Mouse (Mus musculus) adrenal gland, postnatal 36 days (tissue): Measurements from ENCODE around the gene Tbc1d4. TPM values are rescaled to one million over a fixed set of nuclear protein-coding genes. Genes with fewer than 3 reads are reported as not detected.

ENCODE experiments used
- DNase-seq, 2 experiments: peaks; one replicate each; pipeline ENCODE4 v3.0.0; 2021; ENCODE audit warnings: mixed read lengths in 1 of 2
- total RNA-seq, 2 experiments: library from RNA; stranded (reverse); gene quantifications; 2 replicates each; pipeline ENCODE4 v1.2.3; 2021

Tbc1d4 gene
- total RNA-seq, 2 experiments from 2014 or later, result 43.4 to 84.5 TPM

- DNase-seq, result no peak
Measured at GRCm38 (mm10) chr14:101428805-101429516, 180.0 kb downstream of the Tbc1d4 start.

GRCm38 (mm10) chr14:101417679-101418078, 191.3 kb downstream of the Tbc1d4 start:
- no peak for DNase-seq

Other genes with a start within 250 kb of the Tbc1d4 start
- 10 to 100 TPM; 83.8 to 95.3 TPM for gene Commd6, start 31.5 kb upstream of the Tbc1d4 start, total RNA-seq
- 10 to 100 TPM; 38.7 to 43.8 TPM for gene Uchl3, start 44.8 kb upstream of the Tbc1d4 start, total RNA-seq
- 1 to 10 TPM; 1.4 to 2.0 TPM for gene Gm9922, start 120.6 kb upstream of the Tbc1d4 start, total RNA-seq
- gene Lmo7, start 120.8 kb upstream of the Tbc1d4 start, total RNA-seq, result 10 to 100 TPM; 16.3 to 19.8 TPM